Mouse (Mus musculus): ENCODE results near the gene Trpm5.

Trpm5 gene

GRCm38 (mm10) chr7:143027196-143027595 lies 67.2 kb downstream of the Trpm5 start:
- in situ Hi-C loops (cut with MboI; ENCODE audit: low pct_unique_long_range_greater_than_20kb in 1 of 2, low sequenced_read_pairs in 2 of 2, unreplicated experiment in 1 of 2) = no loop called here

GRCm38 (mm10) chr7:143025496-143025895 lies 68.9 kb downstream of the Trpm5 start:
- in situ Hi-C loops (cut with MboI; ENCODE audit: low pct_unique_long_range_greater_than_20kb in 1 of 2, low sequenced_read_pairs in 2 of 2, unreplicated experiment in 1 of 2) = no loop called here

GRCm38 (mm10) chr7:143024293-143024692 lies 70.1 kb downstream of the Trpm5 start:
- in situ Hi-C loops (cut with MboI; ENCODE audit: low pct_unique_long_range_greater_than_20kb in 1 of 2, low sequenced_read_pairs in 2 of 2, unreplicated experiment in 1 of 2) = no loop called here

GRCm38 (mm10) chr7:143023499-143023898 lies 70.9 kb downstream of the Trpm5 start:
- in situ Hi-C loops (cut with MboI; ENCODE audit: low pct_unique_long_range_greater_than_20kb in 1 of 2, low sequenced_read_pairs in 2 of 2, unreplicated experiment in 1 of 2) = no loop called here

GRCm38 (mm10) chr7:143021356-143022164 lies 72.9 kb downstream of the Trpm5 start:
- in situ Hi-C loops (cut with MboI; ENCODE audit: low pct_unique_long_range_greater_than_20kb in 1 of 2, low sequenced_read_pairs in 2 of 2, unreplicated experiment in 1 of 2) = no loop called here

GRCm38 (mm10) chr7:143020764-143021163 lies 73.7 kb downstream of the Trpm5 start:
- in situ Hi-C loops (cut with MboI; ENCODE audit: low pct_unique_long_range_greater_than_20kb in 1 of 2, low sequenced_read_pairs in 2 of 2, unreplicated experiment in 1 of 2) = no loop called here

- in situ Hi-C loops (cut with MboI; ENCODE audit: low pct_unique_long_range_greater_than_20kb in 1 of 2, low sequenced_read_pairs in 2 of 2, unreplicated experiment in 1 of 2) = no loop called here
These were observed 74.4 kb downstream of the Trpm5 start for GRCm38 (mm10) chr7:143020040-143020439.

All from mouse embryonic stem cell (cell line).